Mouse (Mus musculus) heart, adult 2 months (tissue): ENCODE measurements around the gene Atg5. TPM values are rescaled to one million over a fixed set of nuclear protein-coding genes. Genes with fewer than 3 reads are reported as not detected.
A peak's percentile ranks its signal among the peaks of the same experiment; 100 is the strongest.

Experiments used
- DNase-seq, 2 experiments: peaks; one replicate each; pipeline ENCODE4 v3.0.0; 2021
- H3K27ac ChIP-seq: fragments of 200-600 bp; 2 replicates; pipeline ENCODE4 v1.8.1; 2022
- H3K27me3 ChIP-seq: fragments of 200-500 bp; 2 replicates; pipeline ENCODE4 v1.6.1; 2012; ENCODE audit warnings: mild to moderate bottlenecking, low read length, inconsistent platforms, mixed read lengths; ENCODE audit not compliant: control insufficient read depth, insufficient read depth
- H3K36me3 ChIP-seq: fragments of 200-500 bp; 2 replicates; pipeline ENCODE4 v1.6.1; 2012; ENCODE audit warnings: low read length, inconsistent platforms; ENCODE audit not compliant: control insufficient read depth, insufficient read depth
- H3K4me1 ChIP-seq: fragments of 200-500 bp; 2 replicates; pipeline ENCODE4 v1.6.1; 2011; ENCODE audit warnings: low read length; ENCODE audit not compliant: control insufficient read depth, insufficient read depth
- H3K4me3 ChIP-seq: fragments of 200-600 bp; 2 replicates; pipeline ENCODE4 v1.8.1; 2022
- H3K79me2 ChIP-seq: fragments of 200-500 bp; replicated peaks from 2 replicates; pipeline ENCODE4 v1.6.1; 2012; ENCODE audit warnings: mild to moderate bottlenecking, inconsistent platforms, low read length, moderate library complexity, mixed read lengths; ENCODE audit not compliant: control insufficient read depth, insufficient read depth
- H3K9ac ChIP-seq: fragments of 200-500 bp; 2 replicates; pipeline ENCODE4 v1.6.1; 2012; ENCODE audit warnings: low read depth, mild to moderate bottlenecking, control low read depth, inconsistent platforms, low read length, mixed read lengths
- CTCF ChIP-seq: fragments of 200-600 bp; IDR thresholded peaks from 2 replicates; pipeline ENCODE4 v1.8.1; 2022; ENCODE audit warnings: antibody characterized with exemption, mild to moderate bottlenecking, moderate library complexity
- EP300 ChIP-seq: fragments of 200-500 bp; IDR thresholded peaks from 2 replicates; pipeline ENCODE4 v1.6.1; 2011; ENCODE audit warnings: low read depth, low read length, control low read depth; ENCODE audit not compliant: insufficient read depth
- POLR2A ChIP-seq: fragments of 200-500 bp; IDR thresholded peaks from 2 replicates; pipeline ENCODE4 v1.6.1; 2011; ENCODE audit warnings: mild to moderate bottlenecking, low read depth, low read length, control low read depth; ENCODE audit not compliant: insufficient read depth
- WGBS: fragments of 180-500 bp; shearing (Covaris S2); methylation state at CpG from one replicate; pipeline ENCODE4 v1.1.7; 2018; 5-methylcytosine and 5-hydroxymethylcytosine counted together
- intact Hi-C: fragments of 180-260 bp; cut with DNase I; formaldehyde crosslinking; loops from one replicate; pipeline ENCODE4 v1.15.1; 2025
- polyA plus RNA-seq: library from polyadenylated mRNA; depleted of rRNA; stranded (reverse); fragments of >200 nt; gene quantifications from 2 replicates; pipeline ENCODE4 v1.2.3, GENCODE M21; 2012
- total RNA-seq, 2 experiments: library from RNA; stranded (reverse); gene quantifications; 2 replicates each; pipeline ENCODE4 v1.2.3; 2021

The Atg5 gene
- total and polyA plus RNA-seq, 3 experiments, result 6.5 to 15.4 (median 15.2) TPM

DNA sequence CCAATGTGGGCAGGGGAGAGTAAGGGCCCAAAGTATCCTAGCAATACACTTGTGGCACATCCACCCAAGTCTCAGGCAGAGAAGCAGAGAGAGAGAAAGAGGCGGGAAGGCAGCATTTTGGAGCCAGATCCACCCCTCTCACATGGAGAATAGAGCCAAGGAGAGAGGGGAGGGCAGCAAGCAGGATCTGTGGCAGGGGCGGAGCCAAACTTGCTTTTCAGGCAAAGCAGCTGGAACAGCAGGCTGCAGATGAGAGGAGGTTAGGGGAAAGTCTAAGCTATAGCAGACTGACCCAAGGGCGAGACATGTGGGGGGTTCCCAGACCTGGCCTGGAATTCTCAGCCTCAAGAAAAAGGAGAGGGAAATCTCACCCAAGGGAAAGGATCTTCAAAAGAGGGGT lies 2.3 kb upstream of the Atg5 start:
- intact Hi-C loops, result no loop called here
- 89% methylated on average over 3 of the region's 3 CpGs for WGBS

DNA sequence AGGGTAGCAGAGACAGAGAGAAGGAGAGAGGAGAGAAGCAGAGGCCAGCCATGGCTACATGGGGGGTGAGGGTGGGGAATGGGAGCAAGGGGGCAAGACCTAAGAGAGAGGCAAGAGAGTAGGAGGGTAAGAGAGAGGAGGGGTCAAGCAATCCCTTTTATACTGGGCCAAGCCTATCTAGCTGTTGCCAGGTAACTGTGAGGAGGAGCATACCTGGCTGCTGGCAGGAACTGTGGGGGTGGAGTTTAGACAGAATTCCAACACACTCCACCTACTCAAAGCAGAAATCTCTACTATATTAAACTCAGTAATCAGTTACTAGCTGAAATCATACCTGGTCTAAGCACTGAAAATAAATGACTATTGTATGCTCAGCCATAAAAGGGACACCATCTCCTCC lies 1.6 kb upstream of the Atg5 start:
- TF ChIP-seq EP300 (no peak), CTCF (no peak), POLR2A (no peak)
- H3K4me3 ChIP-seq, result no peak overlapping the region
- H3K79me2 ChIP-seq, result peaks cover 4% of the 10 kb centered on the region; the same call in 1 of the 2 replicates
- H3K27ac ChIP-seq, result no peak overlapping the region
- intact Hi-C loops, result no loop called here
- DNase-seq, result no peak
- no peaks in the 10 kb centered on the region; the same call in 1 of the 2 replicates for H3K36me3 ChIP-seq
- peaks cover 4% of the 10 kb centered on the region for H3K4me1 ChIP-seq
- no peak overlapping the region for H3K9ac ChIP-seq
- H3K27me3 ChIP-seq, result no peaks in the 10 kb centered on the region

More for the DNA sequence above, 2.3 kb upstream of the Atg5 start:
- DNase-seq, result no peak
- no peaks in the 10 kb centered on the region for H3K27me3 ChIP-seq
- no peak overlapping the region for H3K4me3 ChIP-seq
- no peak overlapping the region for H3K27ac ChIP-seq
- no peak for TF ChIP-seq CTCF
- TF ChIP-seq EP300, result no peak
- TF ChIP-seq POLR2A, result no peak
- H3K9ac ChIP-seq, result no peak overlapping the region
- H3K4me1 ChIP-seq, result peaks cover 4% of the 10 kb centered on the region
- 0 out of 2 replicates have a peak, but pooled peaks cover 2% of the 10 kb centered on the region for H3K79me2 ChIP-seq
- no peaks in the 10 kb centered on the region; the same call in 1 of the 2 replicates for H3K36me3 ChIP-seq

DNA sequence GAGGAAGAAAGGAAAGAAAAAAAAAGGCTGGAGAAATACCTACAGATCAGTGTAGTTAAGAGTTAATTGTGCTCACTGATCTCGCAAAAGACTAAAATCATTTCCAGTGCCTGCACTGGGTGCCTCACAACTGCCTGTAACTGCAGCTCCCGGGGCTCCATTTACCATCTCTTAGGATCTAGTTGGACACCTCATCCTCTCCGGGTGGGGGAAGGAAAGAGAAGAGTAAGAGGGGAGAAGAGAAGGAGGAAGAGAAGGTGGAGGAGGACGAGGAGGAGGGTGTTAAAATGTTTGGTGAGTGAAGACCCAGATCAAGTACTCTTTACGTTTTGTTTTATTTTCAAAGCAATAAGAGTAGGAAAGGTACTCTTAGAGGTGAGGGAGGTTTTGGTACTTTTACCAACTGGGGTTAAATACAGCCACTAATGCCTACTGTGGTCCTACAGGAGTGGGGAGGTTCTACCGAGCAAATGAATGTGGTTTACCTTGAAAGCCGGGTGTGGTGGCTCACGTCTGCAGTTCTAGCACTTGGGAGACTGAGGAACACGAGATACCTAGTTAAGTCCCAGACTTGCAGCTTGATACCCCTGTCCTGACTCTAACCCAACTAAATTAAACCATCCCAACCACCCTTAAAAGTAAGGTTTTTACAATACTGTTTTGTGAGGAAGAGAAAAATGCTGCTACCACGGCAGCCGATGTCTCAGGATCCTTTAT lies 574 bp upstream of the Atg5 start:
- H3K27me3 ChIP-seq, result no peaks in the 10 kb centered on the region
- no peak for TF ChIP-seq POLR2A
- TF ChIP-seq CTCF, result no peak
- no peak for TF ChIP-seq EP300
- intact Hi-C loops, result no loop called here
- peak overlapping the region; percentile 76 for H3K4me3 ChIP-seq
- 3% methylated on average over 11 of the region's 11 CpGs for WGBS
- no peaks in the 10 kb centered on the region; the same call in 1 of the 2 replicates for H3K36me3 ChIP-seq
- H3K9ac ChIP-seq, result peak overlapping the region; percentile 86
- H3K27ac ChIP-seq, result peak overlapping the region; percentile 76
- H3K79me2 ChIP-seq, result peaks cover 4% of the 10 kb centered on the region; the same call in 1 of the 2 replicates
- H3K4me1 ChIP-seq, result peaks cover 4% of the 10 kb centered on the region
- no peak for DNase-seq

DNA sequence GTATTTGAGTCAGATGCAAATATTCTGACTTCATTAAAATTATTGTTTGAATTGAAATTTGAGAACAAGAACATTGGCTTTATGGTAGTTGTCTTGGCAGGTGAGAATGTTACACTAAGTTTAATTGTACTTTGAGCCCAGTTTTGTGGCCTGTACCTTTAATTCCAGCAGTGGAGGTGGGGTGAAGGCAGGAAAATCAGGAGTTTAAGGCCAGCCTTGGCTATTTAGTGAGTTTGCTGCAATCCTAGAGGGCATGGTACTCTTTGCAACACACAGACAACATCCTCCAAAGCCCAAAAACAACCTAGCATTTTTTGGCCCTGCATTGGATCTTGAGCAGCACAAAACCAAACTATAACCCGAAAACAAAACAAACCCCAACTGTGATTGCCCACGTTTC lies 1.1 kb downstream of the Atg5 start:
- no peaks in the 10 kb centered on the region; the same call in 1 of the 2 replicates for H3K36me3 ChIP-seq
- intact Hi-C loops, result no loop called here
- H3K4me1 ChIP-seq, result peaks cover 4% of the 10 kb centered on the region
- peaks cover 6% of the 10 kb centered on the region; the same call in 1 of the 2 replicates for H3K79me2 ChIP-seq
- H3K9ac ChIP-seq, result no peak overlapping the region
- H3K27me3 ChIP-seq, result no peaks in the 10 kb centered on the region
- no peak for DNase-seq
- peak overlapping the region; percentile 76 for H3K4me3 ChIP-seq
- 53% methylated on average over 2 of the region's 2 CpGs for WGBS
- H3K27ac ChIP-seq, result no peak overlapping the region
- no peak for TF ChIP-seq CTCF
- no peak for TF ChIP-seq POLR2A
- no peak for TF ChIP-seq EP300

DNA sequence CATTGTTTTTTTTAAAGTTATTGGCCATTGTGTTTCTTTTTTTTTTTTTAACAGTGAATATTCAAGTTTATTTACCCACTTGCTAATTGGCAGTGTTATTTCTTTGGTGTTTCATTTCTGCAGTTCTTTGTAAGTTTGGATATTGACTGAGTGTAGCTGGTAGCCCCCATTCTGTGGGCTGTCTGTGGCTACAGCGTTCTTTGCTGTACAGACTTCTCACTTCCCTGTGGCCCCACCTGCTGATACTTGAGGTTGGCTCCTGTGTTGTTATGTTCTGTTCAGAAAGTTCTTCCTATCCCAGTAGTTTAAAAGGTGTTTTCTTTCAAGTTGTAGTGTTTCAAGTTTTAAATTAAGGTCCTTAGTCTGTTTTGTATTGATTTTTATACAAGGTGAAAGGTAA lies 14.2 kb downstream of the Atg5 start:
- TF ChIP-seq CTCF (no peak), EP300 (no peak), POLR2A (no peak)
- Histone ChIP-seq H3K4me1 (peaks cover 1% of the 10 kb centered on the region), H3K79me2 (no peaks in the 10 kb centered on the region), H3K27ac (no peak overlapping the region), H3K36me3 (no peaks in the 10 kb centered on the region; the same call in 1 of the 2 replicates), H3K9ac (no peak overlapping the region), H3K27me3 (no peaks in the 10 kb centered on the region), H3K4me3 (no peak overlapping the region)
- intact Hi-C loops, result no loop called here
- 91% methylated on average over 1 of the region's 1 CpGs for WGBS
- no peak for DNase-seq

DNA sequence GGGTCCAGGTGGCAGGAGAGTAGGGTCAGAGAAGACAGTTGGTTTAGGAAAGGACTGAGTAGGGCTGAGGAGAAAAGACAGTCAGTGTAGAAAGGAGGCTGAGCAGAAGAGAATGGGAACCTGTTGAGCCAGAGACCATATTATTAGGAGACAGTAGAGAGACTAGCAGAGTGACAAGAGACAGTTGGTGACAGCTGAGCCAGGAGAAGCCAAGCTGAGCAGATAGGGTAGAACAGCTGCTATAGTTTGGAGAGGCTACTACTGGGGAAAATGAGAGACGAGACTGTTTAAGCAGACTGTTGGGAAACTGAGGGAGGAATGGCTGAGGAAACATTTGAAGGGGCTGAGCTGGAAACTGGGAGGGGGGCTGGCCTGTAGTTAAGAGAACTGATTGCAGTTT lies 16.9 kb downstream of the Atg5 start:
- no peaks in the 10 kb centered on the region for H3K27me3 ChIP-seq
- no peak overlapping the region for H3K4me3 ChIP-seq
- intact Hi-C loops, result no loop called here
- H3K27ac ChIP-seq, result no peak overlapping the region
- H3K36me3 ChIP-seq, result no peaks in the 10 kb centered on the region; the same call in 1 of the 2 replicates
- no peak for DNase-seq
- TF ChIP-seq EP300 (no peak), CTCF (no peak), POLR2A (no peak)
- H3K79me2 ChIP-seq, result no peaks in the 10 kb centered on the region
- H3K4me1 ChIP-seq, result peaks cover 1% of the 10 kb centered on the region
- WGBS, result 53% methylated on average over 1 of the region's 1 CpGs
- no peak overlapping the region for H3K9ac ChIP-seq

DNA sequence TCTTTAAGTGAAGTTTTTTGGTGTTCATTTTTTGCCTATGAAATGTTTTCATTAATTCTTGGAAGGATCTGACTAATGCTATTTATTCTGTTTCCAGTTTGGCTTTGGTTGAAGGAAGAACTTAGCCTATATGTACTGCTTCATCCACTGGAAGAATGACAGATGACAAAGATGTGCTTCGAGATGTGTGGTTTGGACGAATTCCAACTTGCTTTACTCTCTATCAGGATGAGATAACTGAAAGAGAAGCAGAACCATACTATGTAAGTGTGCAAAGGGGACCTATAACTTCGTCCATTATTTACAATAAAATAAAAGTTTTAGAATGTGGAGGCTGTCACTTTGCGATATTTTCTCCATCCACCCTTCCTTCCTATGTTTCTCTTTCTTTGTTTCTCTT lies 17.8 kb downstream of the Atg5 start:
- Histone ChIP-seq H3K4me3 (no peak overlapping the region), H3K27me3 (no peaks in the 10 kb centered on the region), H3K9ac (no peak overlapping the region), H3K36me3 (no peaks in the 10 kb centered on the region; the same call in 1 of the 2 replicates), H3K79me2 (no peaks in the 10 kb centered on the region), H3K4me1 (peaks cover 1% of the 10 kb centered on the region), H3K27ac (no peak overlapping the region)
- no peak for DNase-seq
- TF ChIP-seq CTCF (no peak), EP300 (no peak), POLR2A (no peak)
- 58% methylated on average over 4 of the region's 4 CpGs for WGBS
- intact Hi-C loops, result no loop called here
